Comparison of ENCODE assay signal across 9 mouse cellular contexts in genomic region chr3:121262521-121263204, GRCm38 (mm10). TPM values are rescaled to one million over a fixed set of nuclear protein-coding genes. Genes with fewer than 3 reads are reported as not detected.
A peak's percentile ranks its signal among the peaks of the same experiment; 100 is the strongest.
DNase-seq lines count a peak whose midpoint lies in the region; ATAC-seq and TF ChIP-seq lines count a peak whose summit lies in the region.
"Had no signal": no experiment of that assay in that cellular context is flagged by ENCODE, and none has a peak within 500 bp of the region (broad histone marks: within the 10 kb centered on the region; RNA-seq: fewer than 3 reads in every experiment).

No protein-coding gene starts in this region.

- peak overlapping the region; percentile 81 for H3K4me3 ChIP-seq in hindbrain, embryonic 16.5 days (ENCODE audit: low read length)
- H3K4me3 ChIP-seq in limb, embryonic 14.5 days (replicated peaks; ENCODE audit: low read length), result peak overlapping the region; percentile 64
- H3K4me3 ChIP-seq in midbrain, embryonic 13.5 days (replicated peaks), result peak overlapping the region; percentile 76

- no peaks in the 10 kb centered on the region for H3K36me3 ChIP-seq in hindbrain, embryonic 16.5 days (ENCODE audit: control insufficient read depth, insufficient read depth, low read length)
- no peaks in the 10 kb centered on the region for H3K36me3 ChIP-seq in limb, embryonic 14.5 days (ENCODE audit: control insufficient read depth, insufficient read depth, low read length)
- no peaks in the 10 kb centered on the region for H3K36me3 ChIP-seq in midbrain, embryonic 13.5 days

- H3K27me3 ChIP-seq in hindbrain, embryonic 16.5 days (replicated peaks; ENCODE audit: control insufficient read depth, insufficient read depth, low read length), result peaks cover 9% of the 10 kb centered on the region
- peaks cover 49% of the 10 kb centered on the region for H3K27me3 ChIP-seq in limb, embryonic 14.5 days (ENCODE audit: control insufficient read depth, insufficient read depth, low read length)
- H3K27me3 ChIP-seq in midbrain, embryonic 13.5 days, result peaks cover 54% of the 10 kb centered on the region

- no peaks in the 10 kb centered on the region for H3K9me3 ChIP-seq in hindbrain, embryonic 16.5 days (ENCODE audit: control insufficient read depth, low read length)
- H3K9me3 ChIP-seq in limb, embryonic 14.5 days (ENCODE audit: control insufficient read depth, low read length), result no peaks in the 10 kb centered on the region
- no peaks in the 10 kb centered on the region for H3K9me3 ChIP-seq in midbrain, embryonic 13.5 days

- peak overlapping the region; percentile 74 for H3K4me2 ChIP-seq in hindbrain, embryonic 16.5 days (ENCODE audit: low read length)
- peak overlapping the region; percentile 97 for H3K4me2 ChIP-seq in limb, embryonic 14.5 days (replicated peaks; ENCODE audit: low read depth, low read length, severe bottlenecking)
- H3K4me2 ChIP-seq in midbrain, embryonic 13.5 days (replicated peaks), result peak overlapping the region; percentile 97

- ATAC-seq in hindbrain, embryonic 16.5 days, result peak; percentile 93
- peak; percentile 87 for ATAC-seq in limb, embryonic 14.5 days (ENCODE audit: low FRiP score, low read depth)
- peak; percentile 94 for ATAC-seq in midbrain, embryonic 13.5 days

- peak overlapping the region; percentile 87 for H3K9ac ChIP-seq in hindbrain, embryonic 16.5 days (ENCODE audit: low read depth, low read length)
- peak overlapping the region; percentile 58 for H3K9ac ChIP-seq in limb, embryonic 14.5 days (ENCODE audit: low read depth, low read length, severe bottlenecking)
- H3K9ac ChIP-seq in midbrain, embryonic 13.5 days (replicated peaks), result peak overlapping the region; percentile 85

- H3K27ac ChIP-seq in hindbrain, embryonic 16.5 days (ENCODE audit: low read depth, low read length), result peak overlapping the region; percentile 78
- 0 out of 2 replicates have a peak overlapping the region, but pooled peaks have one; percentile 13 for H3K27ac ChIP-seq in limb, embryonic 14.5 days (replicated peaks; ENCODE audit: low read depth, low read length)
- H3K27ac ChIP-seq in midbrain, embryonic 13.5 days, result peak overlapping the region; percentile 44
- H3K27ac ChIP-seq: macrophage had no signal

- WGBS in hindbrain, embryonic 16.5 days, result under 1% methylated on average over 84 of the region's 97 CpGs
- 1% methylated on average over 35 of the region's 97 CpGs for WGBS in limb, embryonic 14.5 days
- WGBS in midbrain, embryonic 13.5 days, result under 1% methylated on average over 85 of the region's 97 CpGs

- TF ChIP-seq POLR2A in limb, embryonic 14.5 days (IDR thresholded peaks at IDR 0.05; ENCODE audit: borderline replicate concordance, extremely low read depth, insufficient read depth, insufficient read length), result no peak

- H3K4me1 ChIP-seq in hindbrain, embryonic 16.5 days (ENCODE audit: control insufficient read depth, insufficient read depth, low read depth, low read length), result peaks cover 7% of the 10 kb centered on the region
- H3K4me1 ChIP-seq in limb, embryonic 14.5 days (ENCODE audit: control insufficient read depth, insufficient read depth, low read length), result peaks cover 5% of the 10 kb centered on the region; the same call in 1 of the 2 replicates
- H3K4me1 ChIP-seq in midbrain, embryonic 13.5 days (replicated peaks), result peaks cover 7% of the 10 kb centered on the region

- peak; percentile 47 to 58 for DNase-seq in heart, adult 18-20 months
- no peak for DNase-seq in heart, adult 8-10 months (ENCODE audit: low spot score)
- peak; percentile 69 to 82 for DNase-seq in cerebellum, postnatal 14 days
- DNase-seq in frontal cortex, postnatal 36 days (ENCODE audit: low spot score in 2 of 2), result peak; percentile 55 to 59
- DNase-seq in limb, embryonic 14.5 days (ENCODE audit: low spot score), result peak; percentile 52
- DNase-seq in skeletal muscle tissue, adult 2 months (ENCODE audit: low read depth, low spot score), result peak; percentile 44

RNA-seq across cellular contexts. Expression of gene Tmem56, which starts 20.2 kb away (rescaled TPM):
- total RNA-seq in heart, adult 18-20 months (2021), result 1 to 10 TPM; 1.3 to 1.7 TPM
- total RNA-seq in heart, adult 8-10 months (2022), result 1 to 10 TPM; 1.2 to 2.7 (median 2.0) TPM
- polyA plus RNA-seq in hindbrain, embryonic 16.5 days (2015; fragmentation: Nextera tagmentation; extraction: Ambion mirVana), result 2.9 and 3.0 TPM in 2 replicates
- 1.4 and 1.7 TPM in 2 replicates for polyA plus RNA-seq in limb, embryonic 14.5 days (2012; rRNA removed)
- polyA plus RNA-seq in limb, embryonic 14.5 days (2014; fragmentation: Nextera tagmentation; extraction: Ambion mirVana), result 1.6 and 1.8 TPM in 2 replicates
- polyA plus RNA-seq in midbrain, embryonic 13.5 days (2015; fragmentation: Nextera tagmentation; extraction: Ambion mirVana), result 1.1 and 1.2 TPM in 2 replicates
- polyA plus RNA-seq: macrophage had no signal

RNA-seq across cellular contexts. Expression of gene Alg14, which starts 28.9 kb away (rescaled TPM):
- total RNA-seq in heart, adult 18-20 months (2021), result 10 to 100 TPM; 12.4 to 13.5 TPM
- total RNA-seq in heart, adult 8-10 months (2022), result 10 to 100 TPM in 2 of 4 experiments, 1 to 10 TPM in 2; 7.5 to 12.4 (median 10.9) TPM
- polyA plus RNA-seq in hindbrain, embryonic 16.5 days (2015; fragmentation: Nextera tagmentation; extraction: Ambion mirVana), result 41.3 and 44.8 TPM in 2 replicates
- 21.2 and 23.7 TPM in 2 replicates for polyA plus RNA-seq in limb, embryonic 14.5 days (2012; rRNA removed)
- 40.3 and 47.4 TPM in 2 replicates for polyA plus RNA-seq in limb, embryonic 14.5 days (2014; fragmentation: Nextera tagmentation; extraction: Ambion mirVana)
- 31.7 and 34.0 TPM in 2 replicates for polyA plus RNA-seq in midbrain, embryonic 13.5 days (2015; fragmentation: Nextera tagmentation; extraction: Ambion mirVana)

Comparison
In these comparisons a context has a peak if more than half of its experiments do, and no peak if none do; other contexts are left out.
1. H3K27ac ChIP-seq: peak in every context shown above with its lines; median percentile 78 in hindbrain, embryonic 16.5 days; 44 in midbrain, embryonic 13.5 days; 13 in limb, embryonic 14.5 days.